Mouse (Mus musculus): ENCODE measurements at regions not wholly inside any gene's neighbourhood (a gene's known extent, or its start where the extent isn't known, plus 50 kb on each side); places are given as distances from the start of the nearest gene placed in this dataset.

GRCm38 (mm10) chrX:12887516-12887915 lies 125.6 kb upstream of the Med14 start:
- H3K4me3 ChIP-seq (replicated peaks): no peak overlapping the region
- H3K9ac ChIP-seq: no peak overlapping the region
- WGBS: 43% methylated on average over 2 of the region's 2 CpGs

GRCm38 (mm10) chrX:12886160-12887048 lies 124.5 kb upstream of the Med14 start:
- H3K27ac ChIP-seq: no peak overlapping the region
- H3K9ac ChIP-seq: no peak overlapping the region
- no peaks in the 10 kb centered on the region for H3K9me3 ChIP-seq
- no peak for ATAC-seq (ENCODE audit: insufficient read depth, low FRiP score, low read depth)
- H3K4me2 ChIP-seq: peak overlapping the region; percentile 41
- no peaks in the 10 kb centered on the region for H3K4me1 ChIP-seq
- WGBS: 29% methylated on average over 18 of the region's 18 CpGs
- H3K27me3 ChIP-seq (replicated peaks): no peaks in the 10 kb centered on the region
- H3K4me3 ChIP-seq (replicated peaks): no peak overlapping the region; the same call in 1 of the 2 replicates
- no peaks in the 10 kb centered on the region for H3K36me3 ChIP-seq

More at GRCm38 (mm10) chrX:12887516-12887915, 125.6 kb upstream of the Med14 start:
- H3K27me3 ChIP-seq (replicated peaks): no peaks in the 10 kb centered on the region
- ATAC-seq (ENCODE audit: insufficient read depth, low FRiP score, low read depth): no peak
- H3K4me2 ChIP-seq: no peak overlapping the region
- H3K36me3 ChIP-seq: no peaks in the 10 kb centered on the region
- no peaks in the 10 kb centered on the region for H3K4me1 ChIP-seq
- H3K9me3 ChIP-seq: no peaks in the 10 kb centered on the region
- no peak overlapping the region for H3K27ac ChIP-seq

- Histone ChIP-seq H3K4me2 (no peak overlapping the region), H3K36me3 (no peaks in the 10 kb centered on the region), H3K27me3 (replicated peaks) (no peaks in the 10 kb centered on the region), H3K9ac (no peak overlapping the region), H3K4me3 (replicated peaks) (no peak overlapping the region), H3K4me1 (no peaks in the 10 kb centered on the region), H3K27ac (no peak overlapping the region), H3K9me3 (no peaks in the 10 kb centered on the region)
- WGBS: 53% methylated on average over 3 of the region's 3 CpGs
- no peak for ATAC-seq (ENCODE audit: insufficient read depth, low FRiP score, low read depth)
Measured at GRCm38 (mm10) chrX:12879233-12879632, 117.4 kb upstream of the Med14 start.

GRCm38 (mm10) chrX:12877506-12877905 lies 115.6 kb upstream of the Med14 start:
- 38% methylated on average over 4 of the region's 4 CpGs for WGBS
- Histone ChIP-seq H3K36me3 (no peaks in the 10 kb centered on the region), H3K4me1 (no peaks in the 10 kb centered on the region), H3K4me3 (replicated peaks) (no peak overlapping the region), H3K9me3 (no peaks in the 10 kb centered on the region), H3K9ac (no peak overlapping the region), H3K4me2 (no peak overlapping the region), H3K27me3 (replicated peaks) (no peaks in the 10 kb centered on the region), H3K27ac (no peak overlapping the region)
- ATAC-seq (ENCODE audit: insufficient read depth, low FRiP score, low read depth): no peak

GRCm38 (mm10) chrX:12873698-12874144 lies 111.8 kb upstream of the Med14 start:
- H3K9me3 ChIP-seq: no peaks in the 10 kb centered on the region
- ATAC-seq (ENCODE audit: insufficient read depth, low FRiP score, low read depth): peak; percentile 70; the same call in 1 of the 2 replicates
- peak overlapping the region; percentile 54; the same call in 1 of the 2 replicates for H3K27ac ChIP-seq
- H3K36me3 ChIP-seq: no peaks in the 10 kb centered on the region
- H3K9ac ChIP-seq: no peak overlapping the region
- WGBS: 39% methylated on average over 22 of the region's 22 CpGs
- no peaks in the 10 kb centered on the region for H3K4me1 ChIP-seq
- peak overlapping the region; percentile 31 for H3K4me3 ChIP-seq (replicated peaks)
- H3K4me2 ChIP-seq: peak overlapping the region; percentile 45
- no peaks in the 10 kb centered on the region for H3K27me3 ChIP-seq (replicated peaks)

GRCm38 (mm10) chrX:12873230-12873629 lies 111.4 kb upstream of the Med14 start:
- no peak; the same call in 1 of the 2 replicates for ATAC-seq (ENCODE audit: insufficient read depth, low FRiP score, low read depth)
- peak overlapping the region; percentile 31; the same call in 1 of the 2 replicates for H3K4me3 ChIP-seq (replicated peaks)
- H3K4me2 ChIP-seq: peak overlapping the region; percentile 45
- no peak overlapping the region for H3K9ac ChIP-seq
- H3K27ac ChIP-seq: peak overlapping the region; percentile 54; the same call in 1 of the 2 replicates
- no peaks in the 10 kb centered on the region for H3K27me3 ChIP-seq (replicated peaks)
- H3K9me3 ChIP-seq: no peaks in the 10 kb centered on the region
- H3K4me1 ChIP-seq: no peaks in the 10 kb centered on the region
- 40% methylated on average over 6 of the region's 6 CpGs for WGBS
- H3K36me3 ChIP-seq: no peaks in the 10 kb centered on the region

GRCm38 (mm10) chrX:12866885-12867498 lies 105.1 kb upstream of the Med14 start:
- WGBS: 77% methylated on average over 5 of the region's 5 CpGs
- ATAC-seq (ENCODE audit: insufficient read depth, low FRiP score, low read depth): no peak

GRCm38 (mm10) chrX:12866176-12866575 lies 104.3 kb upstream of the Med14 start:
- WGBS: 92% methylated on average over 3 of the region's 3 CpGs
- Histone ChIP-seq H3K4me3 (replicated peaks) (no peak overlapping the region), H3K9ac (no peak overlapping the region), H3K27me3 (replicated peaks) (no peaks in the 10 kb centered on the region), H3K4me1 (no peaks in the 10 kb centered on the region), H3K9me3 (no peaks in the 10 kb centered on the region), H3K27ac (no peak overlapping the region), H3K36me3 (no peaks in the 10 kb centered on the region), H3K4me2 (no peak overlapping the region)
- ATAC-seq (ENCODE audit: insufficient read depth, low FRiP score, low read depth): no peak

More at GRCm38 (mm10) chrX:12866885-12867498, 105.1 kb upstream of the Med14 start:
- no peak overlapping the region for H3K9ac ChIP-seq
- H3K27me3 ChIP-seq (replicated peaks): no peaks in the 10 kb centered on the region
- H3K36me3 ChIP-seq: no peaks in the 10 kb centered on the region
- no peak overlapping the region for H3K4me3 ChIP-seq (replicated peaks)
- no peaks in the 10 kb centered on the region for H3K9me3 ChIP-seq
- no peak overlapping the region for H3K27ac ChIP-seq
- H3K4me2 ChIP-seq: no peak overlapping the region
- H3K4me1 ChIP-seq: no peaks in the 10 kb centered on the region

GRCm38 (mm10) chrX:12860168-12860567 lies 98.3 kb upstream of the Med14 start:
- no peaks in the 10 kb centered on the region for H3K4me1 ChIP-seq
- WGBS: 65% methylated on average over 6 of the region's 6 CpGs
- H3K4me2 ChIP-seq: no peak overlapping the region
- H3K36me3 ChIP-seq: no peaks in the 10 kb centered on the region
- H3K9me3 ChIP-seq: no peaks in the 10 kb centered on the region
- H3K27ac ChIP-seq: no peak overlapping the region
- no peak; the same call in 1 of the 2 replicates for ATAC-seq (ENCODE audit: insufficient read depth, low FRiP score, low read depth)
- H3K9ac ChIP-seq: no peak overlapping the region
- H3K27me3 ChIP-seq (replicated peaks): no peaks in the 10 kb centered on the region
- H3K4me3 ChIP-seq (replicated peaks): no peak overlapping the region

- 62% methylated on average over 2 of the region's 2 CpGs for WGBS
- H3K9me3 ChIP-seq: no peaks in the 10 kb centered on the region
- no peak for ATAC-seq (ENCODE audit: insufficient read depth, low FRiP score, low read depth)
- H3K27me3 ChIP-seq (replicated peaks): no peaks in the 10 kb centered on the region
- H3K27ac ChIP-seq: peak overlapping the region; percentile 77
- peak overlapping the region; percentile 46; the same call in 1 of the 2 replicates for H3K4me2 ChIP-seq
- H3K4me1 ChIP-seq: no peaks in the 10 kb centered on the region
- H3K9ac ChIP-seq: no peak overlapping the region
- no peak overlapping the region for H3K4me3 ChIP-seq (replicated peaks)
- H3K36me3 ChIP-seq: no peaks in the 10 kb centered on the region
Measured at GRCm38 (mm10) chrX:12858757-12859156, 96.9 kb upstream of the Med14 start.

GRCm38 (mm10) chrX:12857881-12858755 lies 96.2 kb upstream of the Med14 start:
- ATAC-seq (ENCODE audit: insufficient read depth, low FRiP score, low read depth): peak; percentile 77
- Histone ChIP-seq H3K4me3 (replicated peaks) (peak overlapping the region; percentile 29), H3K9me3 (no peaks in the 10 kb centered on the region), H3K27me3 (replicated peaks) (no peaks in the 10 kb centered on the region), H3K36me3 (no peaks in the 10 kb centered on the region), H3K27ac (peak overlapping the region; percentile 77), H3K4me1 (no peaks in the 10 kb centered on the region), H3K4me2 (peak overlapping the region; percentile 46), H3K9ac (no peak overlapping the region)
- WGBS: 24% methylated on average over 17 of the region's 17 CpGs

Measured in stomach, embryonic 15.5 days (tissue).